Mouse (Mus musculus) heart, embryonic 10.5 days (tissue): ENCODE measurements around the gene Cap2. TPM values are rescaled to one million over a fixed set of nuclear protein-coding genes. Genes with fewer than 3 reads are reported as not detected.
A peak's percentile ranks its signal among the peaks of the same experiment; 100 is the strongest.

Experiments
- DNase-seq: peaks from one replicate; pipeline ENCODE4 v3.0.0-alpha.2; 2017; ENCODE audit warnings: low spot score
- H3K27ac ChIP-seq: fragments of 300-500 bp; sonication (generic); 2 replicates; pipeline ENCODE4 v1.5.1; 2016; ENCODE audit warnings: mild to moderate bottlenecking
- H3K27me3 ChIP-seq: fragments of 300-500 bp; sonication (generic); 2 replicates; pipeline ENCODE4 v1.6.1; 2016; ENCODE audit warnings: mild to moderate bottlenecking; ENCODE audit not compliant: poor library complexity, insufficient read depth, severe bottlenecking
- H3K36me3 ChIP-seq: fragments of 300-500 bp; sonication (generic); 2 replicates; pipeline ENCODE4 v1.6.1; 2016; ENCODE audit warnings: mild to moderate bottlenecking, moderate library complexity
- H3K4me1 ChIP-seq: fragments of 300-500 bp; sonication (generic); 2 replicates; pipeline ENCODE4 v1.6.1; 2016; ENCODE audit warnings: mild to moderate bottlenecking
- H3K4me3 ChIP-seq: fragments of 300-500 bp; sonication (generic); 2 replicates; pipeline ENCODE4 v1.5.1; 2016; ENCODE audit warnings: mild to moderate bottlenecking, moderate library complexity
- H3K9me3 ChIP-seq: fragments of 300-500 bp; sonication (generic); 2 replicates; pipeline ENCODE4 v1.6.1; 2016; ENCODE audit warnings: mild to moderate bottlenecking, moderate library complexity
- WGBS: fragments of 180-500 bp; shearing (Covaris S2); methylation state at CpG from one replicate; pipeline ENCODE4 v1.1.7; 2016; 5-methylcytosine and 5-hydroxymethylcytosine counted together
- polyA plus RNA-seq: library from polyadenylated mRNA; unstranded; fragments of >200 nt; fragmentation: Nextera tagmentation; extraction: Ambion mirVana; gene quantifications from 2 replicates; pipeline ENCODE4 v1.2.1, GENCODE M21; 2016

Gene Cap2
- polyA plus RNA-seq, result 101 and 175 TPM in 2 replicates

- no peaks in the 10 kb centered on the region for H3K9me3 ChIP-seq
- peak within 1 kb of the TSS; percentile 74 for H3K4me3 ChIP-seq
- peaks cover 4% of the 10 kb centered on the region; the same call in 1 of the 2 replicates for H3K36me3 ChIP-seq
- DNase-seq, result peak; percentile 94
- H3K27ac ChIP-seq, result peak within 1 kb of the TSS; percentile 93
- under 1% methylated on average over 36 of the region's 42 CpGs for WGBS
- peaks cover 17% of the 10 kb centered on the region for H3K4me1 ChIP-seq
- no peaks in the 10 kb centered on the region for H3K27me3 ChIP-seq
Measured at GRCm38 (mm10) chr13:46501800-46502389, at the start of gene Cap2. Gene Cap2, plus strand, starts transcription at chr13:46501848.

- 89% methylated on average over 10 of the region's 10 CpGs for WGBS
- no peak overlapping the region for H3K4me3 ChIP-seq
- no peaks in the 10 kb centered on the region for H3K4me1 ChIP-seq
- DNase-seq, result no peak
- no peaks in the 10 kb centered on the region for H3K27me3 ChIP-seq
- no peaks in the 10 kb centered on the region for H3K9me3 ChIP-seq
- H3K27ac ChIP-seq, result no peak overlapping the region
- no peaks in the 10 kb centered on the region for H3K36me3 ChIP-seq
Measured at GRCm38 (mm10) chr13:46459546-46459945, 42.1 kb upstream of the Cap2 start.

- Histone ChIP-seq H3K27ac (no peak overlapping the region), H3K27me3 (no peaks in the 10 kb centered on the region), H3K9me3 (no peaks in the 10 kb centered on the region), H3K36me3 (no peaks in the 10 kb centered on the region), H3K4me1 (0 out of 2 replicates have a peak, but pooled peaks cover 4% of the 10 kb centered on the region), H3K4me3 (no peak overlapping the region)
- 90% methylated on average over 4 of the region's 4 CpGs for WGBS
- no peak for DNase-seq
Measured at GRCm38 (mm10) chr13:46462280-46462679, 39.4 kb upstream of the Cap2 start.

GRCm38 (mm10) chr13:46463764-46464163 is 37.9 kb upstream of the Cap2 start:
- H3K4me1 ChIP-seq, result peaks cover 8% of the 10 kb centered on the region; the same call in 1 of the 2 replicates
- no peak for DNase-seq
- no peaks in the 10 kb centered on the region for H3K9me3 ChIP-seq
- no peak overlapping the region for H3K27ac ChIP-seq
- H3K36me3 ChIP-seq, result no peaks in the 10 kb centered on the region
- WGBS, result 78% methylated on average over 3 of the region's 3 CpGs
- H3K27me3 ChIP-seq, result no peaks in the 10 kb centered on the region
- H3K4me3 ChIP-seq, result no peak overlapping the region

GRCm38 (mm10) chr13:46468251-46468650 is 33.4 kb upstream of the Cap2 start:
- DNase-seq, result peak; percentile 58
- no peaks in the 10 kb centered on the region for H3K36me3 ChIP-seq
- H3K27ac ChIP-seq, result peak overlapping the region; percentile 30; the same call in 1 of the 2 replicates
- H3K27me3 ChIP-seq, result no peaks in the 10 kb centered on the region
- no peaks in the 10 kb centered on the region for H3K9me3 ChIP-seq
- 43% methylated on average over 8 of the region's 8 CpGs for WGBS
- H3K4me3 ChIP-seq, result no peak overlapping the region
- H3K4me1 ChIP-seq, result peaks cover 8% of the 10 kb centered on the region; the same call in 1 of the 2 replicates

- H3K9me3 ChIP-seq, result no peaks in the 10 kb centered on the region
- H3K36me3 ChIP-seq, result no peaks in the 10 kb centered on the region
- H3K27me3 ChIP-seq, result no peaks in the 10 kb centered on the region
- 84% methylated on average over 2 of the region's 2 CpGs for WGBS
- no peak overlapping the region for H3K27ac ChIP-seq
- no peak overlapping the region for H3K4me3 ChIP-seq
- H3K4me1 ChIP-seq, result peaks cover 8% of the 10 kb centered on the region; the same call in 1 of the 2 replicates
- peak; percentile 27 for DNase-seq
Measured at GRCm38 (mm10) chr13:46469536-46469935, 32.1 kb upstream of the Cap2 start.

DNA sequence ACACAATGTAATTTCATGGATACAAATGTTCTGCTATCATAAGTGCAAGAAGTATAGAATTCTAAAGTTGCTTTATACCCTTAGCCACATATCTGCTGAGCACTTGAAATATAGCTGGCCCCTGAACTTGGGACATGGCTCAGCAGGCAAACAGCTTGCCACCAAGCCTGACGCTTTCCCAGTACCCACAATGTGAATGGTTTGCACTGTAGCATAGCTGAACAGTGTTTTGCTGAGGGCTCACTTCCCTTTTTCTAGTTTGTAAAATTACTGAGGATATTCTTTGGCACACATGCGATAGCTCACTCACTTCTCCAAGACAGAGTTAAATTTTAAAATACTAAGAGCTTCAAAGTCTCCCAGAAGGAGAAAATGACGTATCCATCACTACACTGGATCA is 20.4 kb upstream of the Cap2 start:
- 80% methylated on average over 3 of the region's 3 CpGs for WGBS
- peaks cover 6% of the 10 kb centered on the region; the same call in 1 of the 2 replicates for H3K4me1 ChIP-seq

DNA sequence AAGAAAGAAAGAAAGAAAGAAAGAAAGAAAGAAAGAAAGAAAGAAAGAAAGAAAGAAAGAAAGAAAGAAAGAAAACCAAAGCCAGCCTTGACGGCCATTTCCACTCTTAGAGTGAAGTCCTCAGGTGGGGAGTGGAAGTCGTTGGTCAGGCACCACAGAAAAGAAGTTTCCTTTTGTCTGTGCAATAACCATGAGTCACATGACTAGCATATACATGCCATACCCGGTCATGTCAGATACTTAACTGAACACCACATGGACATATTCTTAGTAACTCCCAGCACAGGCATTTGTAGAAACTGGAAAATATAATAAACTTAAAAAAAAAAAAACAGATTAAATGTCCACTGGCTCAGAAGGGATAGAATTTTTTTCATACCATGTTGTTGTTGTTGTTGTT is 16.0 kb upstream of the Cap2 start:
- Histone ChIP-seq H3K4me3 (no peak overlapping the region), H3K27me3 (no peaks in the 10 kb centered on the region), H3K9me3 (no peaks in the 10 kb centered on the region), H3K27ac (no peak overlapping the region), H3K4me1 (peaks cover 19% of the 10 kb centered on the region), H3K36me3 (no peaks in the 10 kb centered on the region)
- DNase-seq, result no peak
- 79% methylated on average over 3 of the region's 3 CpGs for WGBS

More for the DNA sequence above, 20.4 kb upstream of the Cap2 start:
- no peak for DNase-seq
- no peaks in the 10 kb centered on the region for H3K36me3 ChIP-seq
- H3K27ac ChIP-seq, result no peak overlapping the region
- no peaks in the 10 kb centered on the region for H3K27me3 ChIP-seq
- H3K9me3 ChIP-seq, result no peaks in the 10 kb centered on the region
- no peak overlapping the region for H3K4me3 ChIP-seq

GRCm38 (mm10) chr13:46488166-46488565 is 13.5 kb upstream of the Cap2 start:
- no peak for DNase-seq
- Histone ChIP-seq H3K4me3 (no peak overlapping the region), H3K4me1 (peaks cover 24% of the 10 kb centered on the region), H3K36me3 (no peaks in the 10 kb centered on the region), H3K27ac (peak overlapping the region; percentile 53; the same call in 1 of the 2 replicates), H3K9me3 (no peaks in the 10 kb centered on the region), H3K27me3 (no peaks in the 10 kb centered on the region)
- 64% methylated on average over 4 of the region's 4 CpGs for WGBS

DNA sequence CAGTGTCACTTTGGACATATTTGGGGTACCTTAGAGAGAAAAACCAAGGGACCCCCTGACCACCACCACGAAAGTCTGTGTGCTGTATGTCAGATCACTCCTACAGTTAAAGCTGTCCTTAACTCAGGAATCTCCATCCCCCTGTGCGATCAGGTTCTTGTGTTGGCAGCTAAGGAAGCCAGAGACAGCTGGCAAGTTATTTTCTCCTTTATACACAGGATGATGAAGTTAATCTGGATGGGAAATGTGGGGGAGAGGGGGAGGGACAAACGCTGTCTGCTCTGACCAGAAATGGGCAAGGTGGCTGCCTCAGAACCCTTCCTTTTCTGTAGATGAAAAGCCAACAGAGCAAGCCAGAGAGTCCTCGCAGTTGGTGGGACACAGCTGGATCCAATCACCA is 11.0 kb upstream of the Cap2 start:
- Histone ChIP-seq H3K27me3 (no peaks in the 10 kb centered on the region), H3K36me3 (no peaks in the 10 kb centered on the region), H3K9me3 (no peaks in the 10 kb centered on the region), H3K4me3 (no peak overlapping the region), H3K4me1 (peaks cover 24% of the 10 kb centered on the region), H3K27ac (0 out of 2 replicates have a peak overlapping the region, but pooled peaks have one; percentile 29)
- 40% methylated on average over 4 of the region's 4 CpGs for WGBS
- no peak for DNase-seq

GRCm38 (mm10) chr13:46502390-46502891 is 793 bp downstream of the Cap2 start:
- WGBS, result 2% methylated on average over 20 of the region's 20 CpGs
- no peaks in the 10 kb centered on the region for H3K9me3 ChIP-seq
- H3K27me3 ChIP-seq, result no peaks in the 10 kb centered on the region
- peaks cover 22% of the 10 kb centered on the region for H3K4me1 ChIP-seq
- H3K4me3 ChIP-seq, result peak overlapping the region; percentile 74
- peak overlapping the region; percentile 93 for H3K27ac ChIP-seq
- H3K36me3 ChIP-seq, result peaks cover 4% of the 10 kb centered on the region; the same call in 1 of the 2 replicates
- DNase-seq, result peak; percentile 90

DNA sequence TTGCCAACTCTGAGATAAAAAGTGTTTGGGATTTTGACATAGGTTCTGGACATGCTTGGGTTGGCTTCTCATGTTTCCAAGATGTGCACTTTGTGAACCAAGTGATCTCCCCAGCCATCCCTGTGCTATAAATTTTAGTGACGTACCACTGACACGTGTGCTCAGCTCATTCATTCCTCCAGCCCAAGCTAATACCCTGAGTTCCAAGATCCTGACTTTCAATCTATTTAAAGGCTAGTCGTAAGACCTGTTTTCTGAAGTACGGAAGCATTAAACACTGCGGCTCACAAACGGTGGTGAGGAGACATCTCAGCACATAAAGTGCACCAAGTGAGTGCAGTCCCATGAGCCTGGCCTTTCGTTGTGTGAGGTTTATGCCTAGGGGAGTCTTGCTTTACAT is 6.3 kb downstream of the Cap2 start:
- Histone ChIP-seq H3K27me3 (no peaks in the 10 kb centered on the region), H3K27ac (peak overlapping the region; percentile 60), H3K36me3 (peaks cover 12% of the 10 kb centered on the region; the same call in 1 of the 2 replicates), H3K4me1 (peaks cover 31% of the 10 kb centered on the region), H3K9me3 (no peaks in the 10 kb centered on the region), H3K4me3 (no peak overlapping the region)
- WGBS, result 60% methylated on average over 7 of the region's 7 CpGs
- no peak for DNase-seq

GRCm38 (mm10) chr13:46508823-46509222 is 7.2 kb downstream of the Cap2 start:
- peaks cover 27% of the 10 kb centered on the region for H3K4me1 ChIP-seq
- no peak for DNase-seq
- no peaks in the 10 kb centered on the region for H3K9me3 ChIP-seq
- H3K36me3 ChIP-seq, result peaks cover 12% of the 10 kb centered on the region; the same call in 1 of the 2 replicates
- H3K27me3 ChIP-seq, result no peaks in the 10 kb centered on the region
- WGBS, result 23% methylated on average over 4 of the region's 4 CpGs
- H3K27ac ChIP-seq, result peak overlapping the region; percentile 31; the same call in 1 of the 2 replicates
- H3K4me3 ChIP-seq, result 0 out of 2 replicates have a peak overlapping the region, but pooled peaks have one; percentile 1
